Mouse (Mus musculus) embryo, embryonic 9.5 days (tissue): ENCODE results near the gene Syt12.
"Not testable (repeated sequence)": the region's sequence is repeated elsewhere in the genome, so short reads cannot be mapped to it uniquely, and the experiment has no call there.

Experiments
- DNase-seq: peaks from one replicate; pipeline ENCODE4 v3.0.0-alpha.2; 2017; ENCODE audit errors: extremely low spot score

The Syt12 gene

GRCm38 (mm10) chr19:4491080-4491695 is 13.9 kb upstream of the Syt12 start:
- no peak for DNase-seq

GRCm38 (mm10) chr19:4487877-4488276 is 10.6 kb upstream of the Syt12 start:
- no peak for DNase-seq

GRCm38 (mm10) chr19:4485006-4485405 is 7.8 kb upstream of the Syt12 start:
- no peak for DNase-seq

GRCm38 (mm10) chr19:4482111-4482859 is 5.0 kb upstream of the Syt12 start:
- no peak for DNase-seq

- no peak for DNase-seq
These were observed 4.1 kb upstream of the Syt12 start for GRCm38 (mm10) chr19:4481326-4481725.

- DNase-seq, result no peak
These were observed 2.8 kb upstream of the Syt12 start for GRCm38 (mm10) chr19:4480041-4480440.

- DNase-seq, result peak; percentile 29
These were observed 906 bp upstream of the Syt12 start for GRCm38 (mm10) chr19:4478190-4478516.

- DNase-seq, result peak; percentile 39
These were observed 518 bp downstream of the Syt12 start for GRCm38 (mm10) chr19:4476601-4477257.

GRCm38 (mm10) chr19:4475224-4475925 is 1.9 kb downstream of the Syt12 start:
- no peak for DNase-seq

- DNase-seq, result no peak
These were observed 2.5 kb downstream of the Syt12 start for GRCm38 (mm10) chr19:4474739-4475138.

- DNase-seq, result no peak
These were observed 3.7 kb downstream of the Syt12 start for GRCm38 (mm10) chr19:4473549-4473948.

- no peak for DNase-seq
These were observed 8.9 kb downstream of the Syt12 start for GRCm38 (mm10) chr19:4468363-4468762.

GRCm38 (mm10) chr19:4464666-4465065 is 12.6 kb downstream of the Syt12 start:
- DNase-seq, result no peak

GRCm38 (mm10) chr19:4461981-4462380 is 15.3 kb downstream of the Syt12 start:
- DNase-seq, result no peak

- DNase-seq, result peak; percentile 73
These were observed 21.0 kb downstream of the Syt12 start for GRCm38 (mm10) chr19:4456227-4456626.

GRCm38 (mm10) chr19:4455071-4455800 is 22.0 kb downstream of the Syt12 start:
- DNase-seq, result no peak

- not testable (repeated sequence) for DNase-seq
These were observed 23.2 kb downstream of the Syt12 start for GRCm38 (mm10) chr19:4454040-4454439.

- DNase-seq, result no peak
These were observed 24.7 kb downstream of the Syt12 start for GRCm38 (mm10) chr19:4452525-4452924.

- no peak for DNase-seq
These were observed 25.3 kb downstream of the Syt12 start for GRCm38 (mm10) chr19:4451965-4452364.

- DNase-seq, result no peak
These were observed 26.1 kb downstream of the Syt12 start for GRCm38 (mm10) chr19:4451098-4451497.

GRCm38 (mm10) chr19:4450666-4451065 is 26.6 kb downstream of the Syt12 start:
- no peak for DNase-seq

- DNase-seq, result no peak
These were observed 28.0 kb downstream of the Syt12 start for GRCm38 (mm10) chr19:4449230-4449629.
